Mouse (Mus musculus) small intestine, adult 2 months (tissue): ENCODE measurements around the gene Ston1. TPM values are rescaled to one million over a fixed set of nuclear protein-coding genes. Genes with fewer than 3 reads are reported as not detected.

Experiments
- H3K27ac ChIP-seq: fragments of 200-500 bp; 2 replicates; pipeline ENCODE4 v1.5.1; 2012; ENCODE audit warnings: low read depth, low read length, control low read depth, inconsistent platforms; ENCODE audit not compliant: insufficient read depth
- H3K27me3 ChIP-seq: fragments of 200-500 bp; 2 replicates; pipeline ENCODE4 v1.6.1; 2012; ENCODE audit warnings: mild to moderate bottlenecking, moderate library complexity, low read length, inconsistent platforms; ENCODE audit not compliant: control insufficient read depth, insufficient read depth
- H3K36me3 ChIP-seq: fragments of 200-500 bp; 2 replicates; pipeline ENCODE4 v1.6.1; 2012; ENCODE audit warnings: mild to moderate bottlenecking, low read length, control low read depth, inconsistent platforms; ENCODE audit not compliant: control insufficient read depth, insufficient read depth
- H3K4me1 ChIP-seq: fragments of 200-500 bp; 2 replicates; pipeline ENCODE4 v1.6.1; 2012; ENCODE audit warnings: low read length, inconsistent platforms, mixed read lengths; ENCODE audit not compliant: control insufficient read depth, insufficient read depth, insufficient read length
- H3K4me3 ChIP-seq: fragments of 200-500 bp; 2 replicates; pipeline ENCODE4 v1.5.1; 2012; ENCODE audit warnings: low read depth, mild to moderate bottlenecking, control low read depth, inconsistent platforms, low read length, moderate library complexity
- CTCF ChIP-seq: fragments of 200-500 bp; IDR thresholded peaks from 2 replicates; pipeline ENCODE4 v1.5.1; 2012; ENCODE audit warnings: low read depth, mild to moderate bottlenecking, control low read depth, inconsistent platforms, low read length, moderate library complexity, mixed read lengths; ENCODE audit not compliant: insufficient replicate concordance, insufficient read length; ENCODE audit errors: extremely low read depth
- POLR2A ChIP-seq: fragments of 200-500 bp; IDR thresholded peaks from 2 replicates; pipeline ENCODE4 v1.6.1; 2012; ENCODE audit warnings: low read depth, mild to moderate bottlenecking, control low read depth, inconsistent platforms, low read length, moderate library complexity
- WGBS: fragments of 180-500 bp; shearing (Covaris S2); methylation state at CpG from one replicate; pipeline ENCODE4 v1.1.7; 2018; 5-methylcytosine and 5-hydroxymethylcytosine counted together
- polyA plus RNA-seq: library from polyadenylated mRNA; depleted of rRNA; stranded (reverse); fragments of >200 nt; gene quantifications from 2 replicates; pipeline ENCODE4 v1.2.3, GENCODE M21; 2012

Ston1 gene
- polyA plus RNA-seq, 1 experiment: 5.4 TPM

GRCm38 (mm10) chr17:88629931-88630553 is 32.6 kb downstream of the Ston1 start:
- no peak for TF ChIP-seq CTCF
- TF ChIP-seq POLR2A: no peak; the same call in 1 of the 2 replicates
- Histone ChIP-seq H3K4me3 (no peak overlapping the region), H3K27ac (peak overlapping the region; percentile 68), H3K4me1 (peaks cover 31% of the 10 kb centered on the region), H3K27me3 (no peaks in the 10 kb centered on the region), H3K36me3 (no peaks in the 10 kb centered on the region)
- WGBS: 21% methylated on average over 11 of the region's 11 CpGs

- peaks cover 29% of the 10 kb centered on the region for H3K4me1 ChIP-seq
- 77% methylated on average over 3 of the region's 3 CpGs for WGBS
- H3K36me3 ChIP-seq: no peaks in the 10 kb centered on the region
- H3K27ac ChIP-seq: peak overlapping the region; percentile 68
- no peak overlapping the region for H3K4me3 ChIP-seq
- no peak for TF ChIP-seq CTCF
- TF ChIP-seq POLR2A: no peak
- H3K27me3 ChIP-seq: no peaks in the 10 kb centered on the region
These were observed 33.1 kb downstream of the Ston1 start for GRCm38 (mm10) chr17:88630554-88630948.

- TF ChIP-seq POLR2A (no peak), CTCF (no peak)
- no peak overlapping the region for H3K27ac ChIP-seq
- H3K4me3 ChIP-seq: no peak overlapping the region
- WGBS: 90% methylated on average over 3 of the region's 3 CpGs
- H3K36me3 ChIP-seq: peaks cover 5% of the 10 kb centered on the region; the same call in 1 of the 2 replicates
- H3K27me3 ChIP-seq: no peaks in the 10 kb centered on the region
- H3K4me1 ChIP-seq: peaks cover 20% of the 10 kb centered on the region
These were observed 35.1 kb downstream of the Ston1 start for GRCm38 (mm10) chr17:88632631-88633030.

- 90% methylated on average over 14 of the region's 14 CpGs for WGBS
- peaks cover 5% of the 10 kb centered on the region; the same call in 1 of the 2 replicates for H3K36me3 ChIP-seq
- TF ChIP-seq POLR2A: no peak
- no peaks in the 10 kb centered on the region for H3K4me1 ChIP-seq
- H3K27ac ChIP-seq: no peak overlapping the region
- H3K27me3 ChIP-seq: no peaks in the 10 kb centered on the region
- H3K4me3 ChIP-seq: no peak overlapping the region
These were observed 38.6 kb downstream of the Ston1 start for GRCm38 (mm10) chr17:88636076-88636475.

- Histone ChIP-seq H3K27me3 (no peaks in the 10 kb centered on the region), H3K27ac (no peak overlapping the region), H3K36me3 (peaks cover 5% of the 10 kb centered on the region; the same call in 1 of the 2 replicates), H3K4me3 (no peak overlapping the region), H3K4me1 (no peaks in the 10 kb centered on the region)
- TF ChIP-seq POLR2A (no peak), CTCF (peak; percentile 7; the same call in 1 of the 2 replicates)
- 67% methylated on average over 12 of the region's 12 CpGs for WGBS
These were observed 39.1 kb downstream of the Ston1 start for GRCm38 (mm10) chr17:88636587-88636986.

- Histone ChIP-seq H3K36me3 (peaks cover 7% of the 10 kb centered on the region; the same call in 1 of the 2 replicates), H3K4me3 (no peak overlapping the region), H3K27me3 (no peaks in the 10 kb centered on the region), H3K27ac (no peak overlapping the region), H3K4me1 (no peaks in the 10 kb centered on the region)
- TF ChIP-seq CTCF (no peak), POLR2A (no peak)
- WGBS: 30% methylated on average over 6 of the region's 6 CpGs
These were observed 43.5 kb downstream of the Ston1 start for GRCm38 (mm10) chr17:88641012-88641411.

GRCm38 (mm10) chr17:88641836-88642235 is 44.4 kb downstream of the Ston1 start:
- H3K36me3 ChIP-seq: peaks cover 3% of the 10 kb centered on the region; the same call in 1 of the 2 replicates
- no peak overlapping the region for H3K4me3 ChIP-seq
- no peak overlapping the region for H3K27ac ChIP-seq
- H3K4me1 ChIP-seq: no peaks in the 10 kb centered on the region
- no peaks in the 10 kb centered on the region for H3K27me3 ChIP-seq
- TF ChIP-seq CTCF (no peak), POLR2A (no peak)
- WGBS: 90% methylated on average over 8 of the region's 8 CpGs

- WGBS: 90% methylated on average over 7 of the region's 7 CpGs
- H3K36me3 ChIP-seq: peaks cover 3% of the 10 kb centered on the region; the same call in 1 of the 2 replicates
- H3K27me3 ChIP-seq: no peaks in the 10 kb centered on the region
- no peak overlapping the region for H3K4me3 ChIP-seq
- H3K4me1 ChIP-seq: no peaks in the 10 kb centered on the region
- TF ChIP-seq CTCF: no peak
- no peak for TF ChIP-seq POLR2A
- H3K27ac ChIP-seq: no peak overlapping the region
These were observed 47.4 kb downstream of the Ston1 start for GRCm38 (mm10) chr17:88644876-88645275.
